Comparison of ENCODE assay signal across 18 mouse cellular contexts in the genomic region with DNA sequence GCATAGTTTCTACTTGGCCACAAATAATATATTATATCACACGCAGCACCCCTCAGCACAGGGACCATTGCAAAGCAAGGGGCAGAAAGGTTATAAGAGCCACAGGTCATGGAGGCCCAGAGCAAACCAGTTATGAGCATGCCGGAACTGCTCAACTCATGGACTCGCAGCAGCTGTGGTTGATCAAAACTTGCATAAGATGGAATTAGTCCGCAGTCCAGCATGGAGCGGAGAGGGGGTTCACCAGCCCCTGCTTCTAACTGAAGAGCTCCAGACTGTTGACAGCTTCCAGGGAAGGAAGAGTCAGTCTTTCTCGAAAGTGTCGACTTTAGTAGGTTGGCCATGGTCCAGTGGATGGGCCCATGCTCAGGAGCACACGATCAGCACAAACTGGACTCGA.
"Had no signal": no experiment of that assay in that cellular context is flagged by ENCODE, and none has a peak within 500 bp of the region (broad histone marks: within the 10 kb centered on the region; RNA-seq: fewer than 3 reads in every experiment).

No protein-coding gene starts in this region.

- H3K27ac ChIP-seq: limb, embryonic 12.5 days; limb, embryonic 15.5 days; liver, embryonic 14.5 days; lung, embryonic 15.5 days; macrophage; midbrain, embryonic 12.5 days; midbrain, embryonic 15.5 days; neural tube, embryonic 12.5 days; neural tube, embryonic 15.5 days had no signal

- H3K4me1 ChIP-seq: limb, embryonic 15.5 days; lung, embryonic 15.5 days; neural tube, embryonic 12.5 days had no signal

- H3K36me3 ChIP-seq: limb, embryonic 12.5 days; limb, embryonic 15.5 days; lung, embryonic 15.5 days; midbrain, embryonic 12.5 days; midbrain, embryonic 15.5 days; neural tube, embryonic 12.5 days; neural tube, embryonic 15.5 days had no signal

- ATAC-seq: intestine, postnatal 0 days; liver, postnatal 0 days; midbrain, embryonic 15.5 days had no signal

- H3K4me2 ChIP-seq: limb, embryonic 12.5 days; limb, embryonic 15.5 days; liver, embryonic 11.5 days; lung, embryonic 15.5 days; midbrain, embryonic 12.5 days; midbrain, embryonic 15.5 days; neural tube, embryonic 12.5 days; neural tube, embryonic 15.5 days had no signal

- H3K9ac ChIP-seq: limb, embryonic 12.5 days; limb, embryonic 15.5 days; liver, embryonic 14.5 days; liver, postnatal 0 days; lung, embryonic 15.5 days; midbrain, embryonic 12.5 days; midbrain, embryonic 15.5 days; neural tube, embryonic 12.5 days; neural tube, embryonic 15.5 days had no signal

- H3K9me3 ChIP-seq: limb, embryonic 12.5 days; limb, embryonic 15.5 days; lung, embryonic 15.5 days; midbrain, embryonic 12.5 days; midbrain, embryonic 15.5 days; neural tube, embryonic 12.5 days; neural tube, embryonic 15.5 days had no signal

- H3K27me3 ChIP-seq: limb, embryonic 12.5 days; limb, embryonic 15.5 days; lung, embryonic 15.5 days; midbrain, embryonic 12.5 days; midbrain, embryonic 15.5 days; neural tube, embryonic 12.5 days; neural tube, embryonic 15.5 days had no signal

- H3K4me3 ChIP-seq: limb, embryonic 12.5 days; limb, embryonic 15.5 days; lung, embryonic 15.5 days; midbrain, embryonic 12.5 days; midbrain, embryonic 15.5 days; neural tube, embryonic 12.5 days; neural tube, embryonic 15.5 days had no signal

- DNase-seq: kidney, adult 9 months; kidney, postnatal 36 days; left cerebral cortex, postnatal 4 days; liver, postnatal 0 days; right cerebral cortex, postnatal 25 days; spleen, adult 18-20 months; thymus, postnatal 25 days had no signal
